Mouse (Mus musculus) right cerebral cortex, postnatal 10 days (tissue): ENCODE results near the gene Lin37.

Experiments
- DNase-seq, 2 experiments: peaks; one replicate each; pipeline ENCODE4 v3.0.0; 2021; ENCODE audit warnings: low spot score in 2 of 2

Lin37 gene

GRCm38 (mm10) chr7:30559443-30559954, at the start of gene Lin37:
Gene Lin37 (minus strand): TSS chr7:30559838.
- peak; percentile 99 for DNase-seq

- no peak for DNase-seq
Observed at GRCm38 (mm10) chr7:30608476-30608875, 48.8 kb upstream of the Lin37 start.

GRCm38 (mm10) chr7:30607706-30608309, 48.2 kb upstream of the Lin37 start:
- peak in 1 of 2 experiments; percentile 56 for DNase-seq

- DNase-seq: no peak
Observed at GRCm38 (mm10) chr7:30604944-30605343, 45.3 kb upstream of the Lin37 start.

- DNase-seq: no peak
Observed at GRCm38 (mm10) chr7:30604424-30604823, 44.8 kb upstream of the Lin37 start.

- DNase-seq: no peak
Observed at GRCm38 (mm10) chr7:30602583-30602982, 42.9 kb upstream of the Lin37 start.

- no peak for DNase-seq
Observed at GRCm38 (mm10) chr7:30600651-30601050, 41.0 kb upstream of the Lin37 start.

- peak; percentile 96 to 97 for DNase-seq
Observed at GRCm38 (mm10) chr7:30599933-30600353, 40.3 kb upstream of the Lin37 start.

- DNase-seq: no peak
Observed at GRCm38 (mm10) chr7:30598786-30599185, 39.1 kb upstream of the Lin37 start, which contains the start of gene Zbtb32. Gene Zbtb32 (minus strand): TSS chr7:30598909.

- DNase-seq: no peak
Observed at GRCm38 (mm10) chr7:30596811-30597210, 37.2 kb upstream of the Lin37 start.

GRCm38 (mm10) chr7:30596093-30596492, 36.5 kb upstream of the Lin37 start:
- DNase-seq: no peak

GRCm38 (mm10) chr7:30594510-30595024, 34.9 kb upstream of the Lin37 start:
- DNase-seq: no peak

- no peak for DNase-seq
Observed at GRCm38 (mm10) chr7:30593579-30594509, 34.2 kb upstream of the Lin37 start.

GRCm38 (mm10) chr7:30592772-30593423, 33.3 kb upstream of the Lin37 start:
- no peak for DNase-seq

GRCm38 (mm10) chr7:30591605-30591951, 31.9 kb upstream of the Lin37 start:
- DNase-seq: no peak

- DNase-seq: no peak
Observed at GRCm38 (mm10) chr7:30590927-30591604, 31.4 kb upstream of the Lin37 start.

- DNase-seq: peak; percentile 84 to 91
Observed at GRCm38 (mm10) chr7:30589435-30590301, 30.0 kb upstream of the Lin37 start.

GRCm38 (mm10) chr7:30588676-30589434, 29.2 kb upstream of the Lin37 start, which contains the start of gene Kmt2b:
Gene Kmt2b (minus strand): TSS chr7:30588726.
- DNase-seq: peak; percentile 98

GRCm38 (mm10) chr7:30587842-30588667, 28.4 kb upstream of the Lin37 start:
- DNase-seq: peak in 1 of 2 experiments; percentile 60
